Mouse (Mus musculus) midbrain, embryonic 16.5 days (tissue): ENCODE measurements around the gene Slc7a8. TPM values are rescaled to one million over a fixed set of nuclear protein-coding genes. Genes with fewer than 3 reads are reported as not detected.

ENCODE experiments used
- ATAC-seq: fragments of 200-750 bp; cut with Nextera tagmentation; 2 replicates; pipeline ENCODE4 v1.8.0; 2017; ENCODE audit warnings: moderate TSS enrichment
- H3K27ac ChIP-seq: fragments of 300-500 bp; sonication (generic); 2 replicates; pipeline ENCODE4 v1.5.1; 2014; ENCODE audit warnings: mild to moderate bottlenecking, low read length, mixed read lengths
- H3K27me3 ChIP-seq: fragments of 300-500 bp; sonication (generic); 2 replicates; pipeline ENCODE4 v1.6.1; 2014; ENCODE audit warnings: low read depth, low read length, mixed read lengths; ENCODE audit not compliant: control insufficient read depth, insufficient read depth
- H3K36me3 ChIP-seq: fragments of 300-500 bp; sonication (generic); 2 replicates; pipeline ENCODE4 v1.6.1; 2014; ENCODE audit warnings: mild to moderate bottlenecking, low read length, moderate library complexity, mixed read lengths; ENCODE audit not compliant: control insufficient read depth, insufficient read depth
- H3K4me1 ChIP-seq: fragments of 300-500 bp; sonication (generic); 2 replicates; pipeline ENCODE4 v1.6.1; 2014; ENCODE audit warnings: mild to moderate bottlenecking, low read length, mixed read lengths; ENCODE audit not compliant: control insufficient read depth, insufficient read depth
- H3K4me2 ChIP-seq: fragments of 300-500 bp; sonication (generic); 2 replicates; pipeline ENCODE4 v1.6.1; 2014; ENCODE audit warnings: mild to moderate bottlenecking, low read length, mixed read lengths
- H3K4me3 ChIP-seq: fragments of 300-500 bp; sonication (generic); 2 replicates; pipeline ENCODE4 v1.5.1; 2014; ENCODE audit warnings: low read depth, mild to moderate bottlenecking, low read length, moderate library complexity, mixed read lengths
- H3K9ac ChIP-seq: fragments of 300-500 bp; sonication (generic); 2 replicates; pipeline ENCODE4 v1.6.1; 2014; ENCODE audit warnings: low read depth, low read length, mixed read lengths
- H3K9me3 ChIP-seq: fragments of 300-500 bp; sonication (generic); replicated peaks from 2 replicates; pipeline ENCODE4 v1.6.1; 2014; ENCODE audit warnings: mild to moderate bottlenecking, low read length, mixed read lengths; ENCODE audit not compliant: control insufficient read depth, poor library complexity, severe bottlenecking
- WGBS: fragments of 180-500 bp; shearing (Covaris S2); extraction: QIAGEN DNeasy Blood & Tissue Kit; methylation state at CpG from one replicate; pipeline ENCODE4 v1.1.7; 2014; 5-methylcytosine and 5-hydroxymethylcytosine counted together
- polyA plus RNA-seq: library from polyadenylated mRNA; unstranded; fragments of >200 nt; fragmentation: Nextera tagmentation; extraction: Ambion mirVana; gene quantifications from 2 replicates; pipeline ENCODE4 v1.2.1, GENCODE M21; 2015

Gene Slc7a8
- polyA plus RNA-seq, 1 experiment from 2014 or later: 8.8 TPM

- no peak for ATAC-seq
- no peaks in the 10 kb centered on the region for H3K27me3 ChIP-seq
- no peak overlapping the region for H3K9ac ChIP-seq
- H3K4me3 ChIP-seq: no peak overlapping the region
- no peak overlapping the region for H3K4me2 ChIP-seq
- 82% methylated on average over 4 of the region's 4 CpGs for WGBS
- no peaks in the 10 kb centered on the region for H3K36me3 ChIP-seq
- H3K4me1 ChIP-seq: no peaks in the 10 kb centered on the region
- no peak overlapping the region for H3K27ac ChIP-seq
- H3K9me3 ChIP-seq: no peaks in the 10 kb centered on the region
Observed at GRCm38 (mm10) chr14:54802428-54802827, 20.7 kb upstream of the Slc7a8 start.

DNA sequence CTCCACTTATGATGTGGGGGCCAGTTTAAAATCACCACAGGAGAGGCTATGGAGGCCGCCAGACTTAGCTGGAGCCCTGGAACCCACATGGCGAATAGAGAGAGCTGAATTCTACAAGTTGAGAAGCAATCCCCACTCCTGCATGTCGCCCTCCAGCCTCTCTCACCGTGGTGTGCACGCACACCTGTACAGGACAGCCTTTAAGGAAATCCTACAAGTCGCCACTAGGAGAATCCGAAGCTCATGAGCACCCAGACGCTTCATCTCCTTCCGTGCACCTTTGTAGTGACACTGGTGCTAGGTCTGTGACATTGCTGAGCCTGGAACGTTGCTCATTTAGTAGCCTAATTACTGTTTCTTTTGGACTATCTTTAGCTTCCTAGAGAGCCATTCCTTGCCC is 17.9 kb upstream of the Slc7a8 start:
- no peak for ATAC-seq
- Histone ChIP-seq H3K9me3 (no peaks in the 10 kb centered on the region), H3K4me1 (no peaks in the 10 kb centered on the region), H3K4me2 (no peak overlapping the region), H3K36me3 (no peaks in the 10 kb centered on the region), H3K27me3 (no peaks in the 10 kb centered on the region), H3K9ac (no peak overlapping the region), H3K27ac (no peak overlapping the region), H3K4me3 (no peak overlapping the region)
- 46% methylated on average over 10 of the region's 10 CpGs for WGBS

DNA sequence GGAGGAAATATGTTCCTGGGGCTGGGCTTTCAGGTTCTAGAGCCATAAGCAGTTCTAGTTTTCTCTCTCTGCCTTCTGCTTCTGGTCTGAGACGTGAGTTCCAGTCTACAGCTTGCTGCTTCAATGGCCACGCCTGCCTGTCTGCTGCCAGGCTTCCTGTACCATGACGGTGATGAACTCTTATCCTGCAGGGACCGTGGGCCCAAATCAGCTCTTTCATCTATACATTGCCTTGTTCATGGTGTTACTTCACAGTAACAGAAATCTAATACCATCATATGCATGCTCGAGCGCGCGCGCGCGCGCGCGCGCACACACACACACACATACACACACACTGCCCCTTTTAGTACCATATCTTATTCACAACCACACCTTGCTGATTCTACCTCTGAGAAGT is 15.0 kb upstream of the Slc7a8 start:
- Histone ChIP-seq H3K27ac (no peak overlapping the region), H3K9me3 (no peaks in the 10 kb centered on the region), H3K27me3 (no peaks in the 10 kb centered on the region), H3K4me2 (no peak overlapping the region), H3K36me3 (no peaks in the 10 kb centered on the region), H3K4me1 (no peaks in the 10 kb centered on the region), H3K9ac (no peak overlapping the region), H3K4me3 (no peak overlapping the region)
- no peak for ATAC-seq
- 90% methylated on average over 15 of the region's 15 CpGs for WGBS

DNA sequence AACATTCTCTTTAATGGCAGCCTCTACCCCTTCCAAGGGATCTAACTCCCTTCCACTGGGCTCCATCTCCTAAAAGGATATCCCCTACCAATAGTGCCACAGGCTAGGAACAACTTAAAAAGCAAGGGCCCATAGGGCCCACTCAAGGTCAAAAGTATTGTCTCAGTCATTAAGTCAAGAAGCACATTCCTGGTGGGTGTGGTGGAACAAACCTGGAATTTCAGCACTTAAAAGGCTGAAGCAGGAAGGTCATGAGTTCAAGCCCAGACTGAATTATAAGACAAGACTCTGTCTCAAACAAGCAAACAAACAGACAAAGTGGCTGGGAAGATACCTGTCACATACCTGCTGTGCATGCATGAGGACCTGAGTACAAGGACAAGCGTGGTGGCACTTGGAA is 14.2 kb upstream of the Slc7a8 start:
- no peak for ATAC-seq
- H3K27me3 ChIP-seq: no peaks in the 10 kb centered on the region
- no peaks in the 10 kb centered on the region for H3K36me3 ChIP-seq
- no peak overlapping the region for H3K27ac ChIP-seq
- no peak overlapping the region for H3K4me3 ChIP-seq
- H3K9ac ChIP-seq: no peak overlapping the region
- H3K9me3 ChIP-seq: no peaks in the 10 kb centered on the region
- H3K4me2 ChIP-seq: no peak overlapping the region
- 81% methylated on average over 1 of the region's 1 CpGs for whole genome bisulfite sequencing
- no peaks in the 10 kb centered on the region for H3K4me1 ChIP-seq

DNA sequence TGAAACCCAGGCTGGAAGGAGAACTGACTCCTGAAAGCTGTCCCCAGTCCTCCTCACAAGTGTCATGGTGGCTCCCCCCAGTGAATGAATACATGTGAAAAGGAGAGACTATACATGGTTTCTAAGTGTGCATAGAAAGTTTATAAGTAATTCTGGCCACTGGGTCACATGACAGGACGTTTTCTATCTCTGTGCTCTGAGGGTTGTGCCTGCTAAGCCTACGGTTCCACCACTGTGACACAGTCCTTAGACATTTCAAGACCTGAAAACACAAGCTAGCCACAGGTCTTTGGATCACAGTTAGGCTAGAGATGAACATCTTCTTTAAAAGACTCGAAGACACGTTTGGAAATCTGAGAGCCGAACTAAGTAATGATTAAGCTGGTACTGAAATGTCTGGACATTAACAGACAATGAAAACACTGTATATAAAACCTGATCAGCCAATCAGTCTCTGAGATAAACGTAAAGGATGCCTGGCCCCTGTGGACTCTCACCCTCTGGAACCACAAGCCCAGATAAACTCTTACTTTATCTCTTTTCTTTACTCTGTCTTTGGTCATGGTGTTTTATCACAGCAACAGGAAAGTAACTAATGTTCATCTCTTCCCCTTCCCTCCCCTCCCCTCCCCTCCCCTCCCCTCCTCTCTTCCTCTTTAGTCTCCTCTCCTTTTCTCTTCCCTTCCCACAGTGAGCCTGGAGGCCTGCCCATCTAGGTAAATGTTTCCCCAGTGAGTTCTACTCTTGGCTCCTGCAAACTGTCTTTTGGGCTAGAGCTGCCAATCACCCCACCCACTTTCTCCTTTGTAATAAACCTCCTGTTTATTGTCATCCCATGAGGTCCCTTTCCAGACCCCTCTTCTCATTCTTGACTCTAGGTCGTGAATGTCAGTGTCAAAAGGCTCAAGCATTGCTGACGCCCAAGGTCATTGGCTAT is 12.4 kb upstream of the Slc7a8 start:
- no peak overlapping the region for H3K27ac ChIP-seq
- no peak overlapping the region for H3K4me3 ChIP-seq
- H3K4me2 ChIP-seq: no peak overlapping the region
- no peaks in the 10 kb centered on the region for H3K27me3 ChIP-seq
- H3K9me3 ChIP-seq: no peaks in the 10 kb centered on the region
- no peak for ATAC-seq
- H3K4me1 ChIP-seq: no peaks in the 10 kb centered on the region
- H3K36me3 ChIP-seq: no peaks in the 10 kb centered on the region
- no peak overlapping the region for H3K9ac ChIP-seq
- 81% methylated on average over 8 of the region's 8 CpGs for WGBS

- Histone ChIP-seq H3K4me1 (no peaks in the 10 kb centered on the region), H3K27ac (no peak overlapping the region), H3K9me3 (no peaks in the 10 kb centered on the region), H3K4me2 (no peak overlapping the region), H3K36me3 (no peaks in the 10 kb centered on the region), H3K27me3 (no peaks in the 10 kb centered on the region), H3K4me3 (no peak overlapping the region), H3K9ac (no peak overlapping the region)
- no peak for ATAC-seq
- 76% methylated on average over 1 of the region's 1 CpGs for WGBS
Observed at GRCm38 (mm10) chr14:54793351-54793750, 11.6 kb upstream of the Slc7a8 start.

- H3K27ac ChIP-seq: no peak overlapping the region
- no peak for ATAC-seq
- H3K36me3 ChIP-seq: no peaks in the 10 kb centered on the region
- no peaks in the 10 kb centered on the region for H3K4me1 ChIP-seq
- no peaks in the 10 kb centered on the region for H3K27me3 ChIP-seq
- no peak overlapping the region for H3K4me3 ChIP-seq
- H3K9me3 ChIP-seq: no peaks in the 10 kb centered on the region
- no peak overlapping the region for H3K4me2 ChIP-seq
- 72% methylated on average over 6 of the region's 6 CpGs for whole genome bisulfite sequencing
- no peak overlapping the region for H3K9ac ChIP-seq
Observed at GRCm38 (mm10) chr14:54792166-54792565, 10.4 kb upstream of the Slc7a8 start.

DNA sequence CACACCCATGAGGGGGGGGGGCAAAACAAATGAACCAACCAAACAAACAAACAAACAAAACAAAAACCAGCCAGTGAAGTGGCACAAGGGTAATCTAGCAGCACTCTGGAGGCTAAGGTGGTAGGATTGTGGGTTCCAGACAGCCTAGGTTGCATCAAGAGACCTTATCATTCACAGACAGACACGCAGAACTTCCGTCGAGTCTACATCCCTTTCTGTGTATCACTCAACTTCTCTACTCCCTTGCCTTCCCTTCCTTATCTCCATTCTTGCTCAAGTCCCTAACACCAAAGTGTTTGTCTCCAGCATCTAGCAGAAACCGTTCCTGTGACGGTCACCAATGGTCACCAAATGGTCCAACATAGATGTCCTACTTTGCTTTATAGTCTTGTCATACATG is 6.5 kb upstream of the Slc7a8 start:
- H3K4me3 ChIP-seq: no peak overlapping the region
- H3K27me3 ChIP-seq: no peaks in the 10 kb centered on the region
- no peaks in the 10 kb centered on the region for H3K4me1 ChIP-seq
- no peak overlapping the region for H3K4me2 ChIP-seq
- H3K9ac ChIP-seq: no peak overlapping the region
- no peak overlapping the region for H3K27ac ChIP-seq
- ATAC-seq: no peak
- 93% methylated on average over 5 of the region's 5 CpGs for WGBS
- H3K36me3 ChIP-seq: no peaks in the 10 kb centered on the region
- no peaks in the 10 kb centered on the region for H3K9me3 ChIP-seq

GRCm38 (mm10) chr14:54787226-54787625 is 5.5 kb upstream of the Slc7a8 start:
- H3K4me2 ChIP-seq: no peak overlapping the region
- H3K36me3 ChIP-seq: no peaks in the 10 kb centered on the region
- no peak overlapping the region for H3K27ac ChIP-seq
- no peak for ATAC-seq
- H3K4me1 ChIP-seq: no peaks in the 10 kb centered on the region
- H3K9ac ChIP-seq: no peak overlapping the region
- no peaks in the 10 kb centered on the region for H3K27me3 ChIP-seq
- H3K9me3 ChIP-seq: no peaks in the 10 kb centered on the region
- 55% methylated on average over 4 of the region's 4 CpGs for WGBS
- H3K4me3 ChIP-seq: no peak overlapping the region
